Mouse (Mus musculus) testis, adult 2 months (tissue): ENCODE measurements at regions not wholly inside any gene's neighbourhood (a gene's known extent, or its start where the extent isn't known, plus 50 kb on each side); places are given as distances from the start of the nearest gene placed in this dataset.

Experiments
- H3K27ac ChIP-seq: fragments of 200-500 bp; 2 replicates; pipeline ENCODE4 v1.5.1; 2012; ENCODE audit warnings: low read depth, low read length; ENCODE audit not compliant: control insufficient read depth, insufficient read depth
- H3K27me3 ChIP-seq: fragments of 200-500 bp; 2 replicates; pipeline ENCODE4 v1.6.1; 2012; ENCODE audit warnings: mild to moderate bottlenecking, low read length, moderate library complexity; ENCODE audit not compliant: control insufficient read depth, insufficient read depth
- H3K36me3 ChIP-seq: fragments of 200-500 bp; 2 replicates; pipeline ENCODE4 v1.6.1; 2012; ENCODE audit warnings: mild to moderate bottlenecking, low read length; ENCODE audit not compliant: control insufficient read depth, insufficient read depth
- H3K4me1 ChIP-seq: fragments of 200-500 bp; 2 replicates; pipeline ENCODE4 v1.6.1; 2012; ENCODE audit warnings: low read length; ENCODE audit not compliant: control insufficient read depth, insufficient read depth
- H3K4me3 ChIP-seq: fragments of 200-500 bp; 2 replicates; pipeline ENCODE4 v1.5.1; 2012; ENCODE audit warnings: low read depth, mild to moderate bottlenecking, low read length, moderate library complexity, mixed read lengths; ENCODE audit not compliant: control insufficient read depth
- CTCF ChIP-seq: fragments of 200-500 bp; IDR thresholded peaks from 2 replicates; pipeline ENCODE4 v1.5.1; 2012; ENCODE audit warnings: low read depth, mild to moderate bottlenecking, inconsistent platforms, low read length, moderate library complexity; ENCODE audit not compliant: control insufficient read depth, insufficient read depth, insufficient replicate concordance
- POLR2A ChIP-seq: fragments of 200-500 bp; IDR thresholded peaks from 2 replicates; pipeline ENCODE4 v1.6.1; 2012; ENCODE audit warnings: low read depth, mild to moderate bottlenecking, inconsistent platforms, low read length, moderate library complexity; ENCODE audit not compliant: control insufficient read depth

DNA sequence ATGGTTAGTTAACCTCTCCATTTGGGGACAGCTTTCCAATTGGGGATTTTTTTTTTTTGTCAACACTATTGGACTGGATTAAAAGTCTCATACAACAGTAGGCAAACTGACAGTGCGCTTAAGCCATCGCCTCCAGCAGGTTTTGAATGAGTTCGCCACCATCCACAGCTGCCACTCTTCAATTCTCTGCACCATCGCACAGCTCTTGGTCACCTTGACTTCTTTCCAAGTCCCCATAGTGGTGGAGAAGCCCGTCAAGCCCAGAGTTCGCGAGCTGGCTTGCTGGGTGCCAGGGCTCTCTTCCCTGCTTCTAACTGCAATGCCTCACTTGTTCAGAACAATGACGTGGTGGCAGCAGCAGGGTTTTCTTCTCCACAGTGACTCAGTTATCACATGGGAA is 151.9 kb upstream of the Atp6ap2 start:
- Histone ChIP-seq H3K27ac (no peak overlapping the region), H3K4me1 (no peaks in the 10 kb centered on the region), H3K27me3 (no peaks in the 10 kb centered on the region), H3K4me3 (no peak overlapping the region), H3K36me3 (no peaks in the 10 kb centered on the region)
- TF ChIP-seq POLR2A (no peak), CTCF (no peak)

DNA sequence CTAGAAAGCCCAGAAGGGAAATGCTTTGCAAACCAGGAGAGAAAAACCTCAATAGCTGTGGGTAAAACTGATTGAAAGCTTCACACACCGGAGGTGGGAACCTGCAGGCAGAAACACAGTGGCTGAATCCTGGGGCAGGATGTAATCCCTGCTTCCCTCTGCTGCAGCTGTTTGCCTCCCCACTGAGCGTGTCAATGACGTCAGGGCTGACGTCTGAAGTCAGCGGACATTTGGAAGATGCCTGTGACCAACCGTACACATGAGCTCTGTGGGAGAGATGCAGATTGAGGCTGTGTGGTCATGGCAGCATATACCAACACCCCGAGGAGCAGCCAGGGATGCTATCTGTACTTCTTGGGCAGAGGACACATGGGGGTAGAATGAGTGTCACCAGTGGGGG is 151.5 kb upstream of the Atp6ap2 start:
- TF ChIP-seq CTCF = no peak
- TF ChIP-seq POLR2A = no peak
- Histone ChIP-seq H3K4me3 (no peak overlapping the region), H3K36me3 (no peaks in the 10 kb centered on the region), H3K27me3 (no peaks in the 10 kb centered on the region), H3K4me1 (no peaks in the 10 kb centered on the region), H3K27ac (no peak overlapping the region)

DNA sequence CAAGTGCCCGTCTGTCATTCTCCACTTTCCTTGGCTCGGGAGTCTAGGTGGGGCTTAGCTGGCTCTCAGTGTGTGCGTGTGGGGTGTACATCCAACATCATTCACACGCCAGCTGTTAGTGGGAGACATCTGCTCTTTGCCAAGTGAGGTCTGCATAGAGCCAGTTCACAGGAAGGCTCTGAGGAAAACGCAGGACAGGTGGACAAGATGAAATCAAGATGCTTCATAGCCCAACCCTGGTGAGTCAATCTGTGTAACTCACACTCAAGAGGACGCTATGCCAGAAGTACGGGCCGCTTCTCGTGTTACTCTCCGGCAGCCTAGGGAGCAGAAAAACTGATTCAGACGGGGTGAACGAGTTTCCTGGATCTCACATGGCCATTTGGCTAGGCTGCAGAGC is 148.2 kb upstream of the Atp6ap2 start:
- TF ChIP-seq POLR2A (no peak), CTCF (no peak)
- no peaks in the 10 kb centered on the region for H3K27me3 ChIP-seq

DNA sequence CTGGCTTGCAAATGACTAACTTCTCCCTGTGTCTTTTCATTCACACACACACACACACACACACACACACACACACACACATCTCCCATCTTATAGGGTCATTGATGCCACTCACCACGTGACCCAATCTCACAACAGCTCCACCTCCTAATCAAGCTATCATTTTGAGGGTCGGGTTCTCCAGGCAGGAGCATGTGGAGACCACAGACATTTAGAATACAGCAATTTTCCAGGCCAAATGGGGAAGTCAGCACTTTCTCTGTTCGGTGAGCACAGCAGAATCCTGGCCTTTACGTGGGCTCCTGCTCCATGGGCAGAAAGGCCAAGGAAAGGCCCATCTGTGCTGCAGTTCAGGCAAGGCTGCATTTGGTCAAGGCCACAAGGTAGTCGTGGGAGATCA is 143.8 kb upstream of the Atp6ap2 start:
- Histone ChIP-seq H3K4me1 (no peaks in the 10 kb centered on the region), H3K27ac (no peak overlapping the region), H3K27me3 (no peaks in the 10 kb centered on the region), H3K36me3 (no peaks in the 10 kb centered on the region), H3K4me3 (no peak overlapping the region)
- no peak for TF ChIP-seq POLR2A
- no peak for TF ChIP-seq CTCF

More for the DNA sequence above, 148.2 kb upstream of the Atp6ap2 start:
- no peaks in the 10 kb centered on the region for H3K36me3 ChIP-seq
- H3K4me3 ChIP-seq = no peak overlapping the region
- no peak overlapping the region for H3K27ac ChIP-seq
- no peaks in the 10 kb centered on the region for H3K4me1 ChIP-seq

DNA sequence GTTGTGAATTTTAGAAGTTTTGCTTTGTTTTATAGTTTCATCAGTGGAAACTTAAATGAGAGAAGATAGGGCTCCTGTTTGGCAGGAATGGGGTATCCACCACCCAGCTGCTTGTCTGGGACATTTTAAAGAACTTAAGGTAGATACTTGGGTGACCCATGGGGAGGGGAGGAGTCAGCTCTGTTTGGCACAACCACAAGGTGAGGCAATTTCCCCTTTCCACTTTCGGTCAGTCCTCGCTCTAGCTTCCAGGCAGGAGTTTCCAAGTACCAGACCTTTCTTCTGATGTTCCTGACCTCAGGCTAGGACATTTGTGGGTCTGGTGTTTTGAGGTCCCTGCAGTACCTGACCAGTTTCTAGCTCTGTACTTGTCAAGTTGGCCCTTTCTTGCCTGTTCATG is 142.5 kb upstream of the Atp6ap2 start:
- no peak overlapping the region for H3K27ac ChIP-seq
- no peaks in the 10 kb centered on the region for H3K4me1 ChIP-seq
- TF ChIP-seq POLR2A (no peak), CTCF (no peak)
- H3K27me3 ChIP-seq = no peaks in the 10 kb centered on the region
- H3K4me3 ChIP-seq = no peak overlapping the region
- H3K36me3 ChIP-seq = no peaks in the 10 kb centered on the region

DNA sequence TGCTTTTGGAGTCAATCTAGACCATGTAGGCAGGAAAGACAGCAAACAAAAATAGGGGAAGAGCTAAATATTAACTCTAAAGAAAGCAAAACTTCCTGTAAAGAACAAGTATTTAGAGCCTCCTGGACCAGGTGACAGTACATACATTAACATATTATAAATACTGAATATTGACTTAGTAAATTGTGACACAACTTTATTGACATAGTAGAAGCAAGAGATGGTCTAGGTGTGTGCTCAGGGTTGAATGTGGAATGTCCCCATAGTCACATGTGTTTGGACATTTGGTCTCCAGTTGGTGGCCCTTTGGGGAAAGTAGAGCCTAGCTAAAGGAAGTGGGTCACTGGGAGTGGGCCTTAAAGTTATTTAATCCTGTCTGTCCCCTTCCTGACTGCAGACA is 139.6 kb upstream of the Atp6ap2 start:
- Histone ChIP-seq H3K4me1 (no peaks in the 10 kb centered on the region), H3K27ac (no peak overlapping the region), H3K27me3 (no peaks in the 10 kb centered on the region), H3K4me3 (no peak overlapping the region), H3K36me3 (no peaks in the 10 kb centered on the region)
- TF ChIP-seq POLR2A (no peak), CTCF (no peak)

DNA sequence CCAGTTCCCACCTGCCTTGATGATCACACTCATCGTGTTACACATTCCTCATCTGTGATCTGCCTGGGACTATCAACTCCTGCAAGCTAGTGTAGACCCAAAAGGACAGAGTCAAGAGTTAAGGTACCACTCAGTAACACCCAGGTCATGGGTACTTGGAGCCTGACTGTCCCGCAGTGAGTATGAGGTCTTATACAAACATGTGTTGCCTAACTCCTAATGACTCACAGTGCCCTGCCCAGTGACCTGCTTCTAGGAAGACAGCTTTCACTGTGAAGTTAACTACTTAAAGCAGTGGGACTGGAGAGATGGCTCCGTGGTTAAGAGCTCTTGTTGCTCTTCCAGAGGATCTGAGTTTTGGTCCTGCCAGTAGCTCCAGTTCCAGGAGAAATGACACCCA is 137.9 kb upstream of the Atp6ap2 start:
- no peak overlapping the region for H3K27ac ChIP-seq
- H3K4me3 ChIP-seq = no peak overlapping the region
- no peak for TF ChIP-seq CTCF
- no peak for TF ChIP-seq POLR2A
- no peaks in the 10 kb centered on the region for H3K27me3 ChIP-seq
- no peaks in the 10 kb centered on the region for H3K36me3 ChIP-seq
- H3K4me1 ChIP-seq = no peaks in the 10 kb centered on the region

DNA sequence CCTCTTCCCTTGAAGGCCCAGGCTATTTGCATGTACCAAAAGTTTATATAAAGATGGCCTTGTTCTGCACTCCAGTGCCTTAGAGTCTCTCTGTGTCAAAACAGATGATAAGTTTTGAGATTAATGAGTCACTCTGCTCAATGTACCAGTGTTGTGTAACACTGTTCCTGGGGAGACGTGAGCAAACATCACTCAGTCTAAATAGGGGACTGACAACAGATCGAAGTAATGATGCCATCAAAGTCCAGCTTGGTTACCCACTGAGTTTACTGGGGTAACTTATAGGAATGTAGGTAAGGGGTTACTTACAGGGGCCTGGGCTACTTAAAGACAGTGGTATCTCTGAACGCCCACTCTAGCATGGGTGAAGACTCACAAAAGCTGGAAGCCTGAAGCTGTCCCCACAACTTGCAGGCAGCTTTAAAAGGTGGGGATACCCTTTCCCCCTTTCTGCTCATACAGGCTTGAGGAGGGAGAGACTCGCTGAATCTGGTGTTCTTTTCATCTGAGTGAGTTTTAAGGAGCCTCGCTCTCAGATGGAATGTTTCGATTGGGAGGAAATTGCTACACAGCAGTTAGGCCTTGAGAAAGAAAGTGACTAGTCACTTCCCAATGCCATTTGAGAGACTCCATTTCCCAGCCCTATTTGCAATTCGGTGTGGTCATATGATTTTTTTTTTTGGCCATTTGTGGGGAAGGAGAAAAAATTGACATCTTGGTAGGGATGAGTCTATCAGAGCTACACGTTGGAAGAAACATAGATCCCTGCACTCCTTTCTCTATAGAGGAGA is 134.4 kb upstream of the Atp6ap2 start:
- no peaks in the 10 kb centered on the region for H3K27me3 ChIP-seq
- no peak overlapping the region for H3K27ac ChIP-seq
- TF ChIP-seq CTCF (no peak), POLR2A (no peak)
- H3K4me1 ChIP-seq = no peaks in the 10 kb centered on the region
- no peaks in the 10 kb centered on the region for H3K36me3 ChIP-seq
- H3K4me3 ChIP-seq = no peak overlapping the region
